ENCODE assay signal across 10 mouse cellular contexts in genomic region chr2:30251417-30252104, GRCm38 (mm10). TPM values are rescaled to one million over a fixed set of nuclear protein-coding genes. Genes with fewer than 3 reads are reported as not detected.
DNase-seq lines count a peak whose midpoint lies in the region; ATAC-seq lines count a peak whose summit lies in the region.
"Had no signal": no experiment of that assay in that cellular context is flagged by ENCODE, and none has a peak within 500 bp of the region (broad histone marks: within the 10 kb centered on the region; RNA-seq: fewer than 3 reads in every experiment).

No protein-coding gene starts in this region.

- H3K4me3 ChIP-seq in hindbrain, embryonic 13.5 days: no peak overlapping the region
- H3K4me3 ChIP-seq in hindbrain, embryonic 12.5 days: no peak overlapping the region
- no peak overlapping the region for H3K4me3 ChIP-seq in intestine, embryonic 15.5 days (replicated peaks)
- H3K4me3 ChIP-seq: neural tube, embryonic 12.5 days had no signal

- H3K27ac ChIP-seq in hindbrain, embryonic 13.5 days: no peak overlapping the region
- H3K27ac ChIP-seq in hindbrain, embryonic 12.5 days: no peak overlapping the region; the same call in 1 of the 2 replicates
- H3K27ac ChIP-seq in intestine, embryonic 15.5 days: peak overlapping the region; percentile 83
- H3K27ac ChIP-seq: neural tube, embryonic 12.5 days had no signal

- H3K27me3 ChIP-seq in hindbrain, embryonic 13.5 days: no peaks in the 10 kb centered on the region
- H3K27me3 ChIP-seq in hindbrain, embryonic 12.5 days: no peaks in the 10 kb centered on the region
- H3K27me3 ChIP-seq in intestine, embryonic 15.5 days (replicated peaks): no peaks in the 10 kb centered on the region
- H3K27me3 ChIP-seq: neural tube, embryonic 12.5 days had no signal

- no peak overlapping the region for H3K4me2 ChIP-seq in hindbrain, embryonic 13.5 days
- no peak overlapping the region for H3K4me2 ChIP-seq in hindbrain, embryonic 12.5 days (replicated peaks)
- H3K4me2 ChIP-seq in intestine, embryonic 15.5 days (replicated peaks): peak overlapping the region; percentile 34; the same call in 1 of the 2 replicates
- H3K4me2 ChIP-seq: neural tube, embryonic 12.5 days had no signal

- no peak for ATAC-seq in hindbrain, embryonic 13.5 days (ENCODE audit: low FRiP score)
- ATAC-seq in hindbrain, embryonic 12.5 days (ENCODE audit: low FRiP score): no peak
- peak; percentile 90 for ATAC-seq in activated CD4-positive, CD25-positive, alpha-beta regulatory T cell, adult 4 months
- ATAC-seq in intestine, embryonic 15.5 days: peak; percentile 95
- peak; percentile 95 for ATAC-seq in megakaryocyte, adult 5-6 weeks (ENCODE audit: poor library complexity, severe bottlenecking)

- 87% methylated on average over 5 of the region's 5 CpGs for WGBS in hindbrain, embryonic 13.5 days
- WGBS in hindbrain, embryonic 12.5 days: 81% methylated on average over 5 of the region's 5 CpGs
- WGBS in intestine, embryonic 15.5 days: 59% methylated on average over 5 of the region's 5 CpGs

- H3K36me3 ChIP-seq in hindbrain, embryonic 13.5 days: peaks cover 83% of the 10 kb centered on the region
- peaks cover 64% of the 10 kb centered on the region for H3K36me3 ChIP-seq in hindbrain, embryonic 12.5 days
- H3K36me3 ChIP-seq in intestine, embryonic 15.5 days: peaks cover 29% of the 10 kb centered on the region

- H3K9me3 ChIP-seq in hindbrain, embryonic 13.5 days: no peaks in the 10 kb centered on the region
- no peaks in the 10 kb centered on the region for H3K9me3 ChIP-seq in hindbrain, embryonic 12.5 days (replicated peaks)
- no peaks in the 10 kb centered on the region for H3K9me3 ChIP-seq in intestine, embryonic 15.5 days
- H3K9me3 ChIP-seq: neural tube, embryonic 12.5 days had no signal

- H3K9ac ChIP-seq in hindbrain, embryonic 13.5 days: peak overlapping the region; percentile 39; the same call in 1 of the 2 replicates
- no peak overlapping the region for H3K9ac ChIP-seq in hindbrain, embryonic 12.5 days
- 0 out of 2 replicates have a peak overlapping the region, but pooled peaks have one; percentile 2 for H3K9ac ChIP-seq in intestine, embryonic 15.5 days
- H3K9ac ChIP-seq: neural tube, embryonic 12.5 days had no signal

- peaks cover 17% of the 10 kb centered on the region for H3K4me1 ChIP-seq in hindbrain, embryonic 13.5 days (replicated peaks)
- H3K4me1 ChIP-seq in hindbrain, embryonic 12.5 days: peaks cover 6% of the 10 kb centered on the region; the same call in 1 of the 2 replicates
- H3K4me1 ChIP-seq in intestine, embryonic 15.5 days (replicated peaks): peaks cover 16% of the 10 kb centered on the region
- H3K4me1 ChIP-seq: neural tube, embryonic 12.5 days had no signal

- peak; percentile 88 for DNase-seq in thymus, postnatal 14 days
- no peak for DNase-seq in adrenal gland, postnatal 10 days
- DNase-seq in left cerebral cortex, adult 18-20 months (ENCODE audit: low spot score in 2 of 2): no peak

RNA-seq across cellular contexts. Expression of gene Gm28035, which starts 11.2 kb away (rescaled TPM):
- 0.10 and 0.36 TPM in 2 replicates for polyA plus RNA-seq in hindbrain, embryonic 13.5 days (2015; fragmentation: Nextera tagmentation; extraction: Ambion mirVana)
- 0.30 and 0.36 TPM in 2 replicates for polyA plus RNA-seq in hindbrain, embryonic 12.5 days (2016; fragmentation: Nextera tagmentation; extraction: Ambion mirVana)
- not detected for polyA plus RNA-seq in activated CD4-positive, CD25-positive, alpha-beta regulatory T cell, adult 4 months (2017; shearing (Covaris generic))
- 0.21 and 0.29 TPM in 2 replicates for polyA plus RNA-seq in intestine, embryonic 15.5 days (2015; fragmentation: Nextera tagmentation; extraction: Ambion mirVana)
- total RNA-seq in megakaryocyte, adult 5-6 weeks (2015): 0.04 TPM in 1 of 2 replicates, not detected in the other
- total RNA-seq in megakaryocyte, adult 5-6 weeks (2017): not detected in 2 replicates
- total RNA-seq in adrenal gland, postnatal 10 days (2021): 1 to 10 TPM; 1.9 to 2.0 TPM
- total RNA-seq in left cerebral cortex, adult 18-20 months (2021): 10 to 100 TPM in 1 of 2 experiments, 1 to 10 TPM in 1; 9.5 to 10.3 TPM

RNA-seq across cellular contexts. Expression of gene Lrrc8a, which starts 14.0 kb away (rescaled TPM):
- polyA plus RNA-seq in hindbrain, embryonic 13.5 days (2015; fragmentation: Nextera tagmentation; extraction: Ambion mirVana): 59.8 TPM in 2 replicates
- 39.3 and 42.2 TPM in 2 replicates for polyA plus RNA-seq in hindbrain, embryonic 12.5 days (2016; fragmentation: Nextera tagmentation; extraction: Ambion mirVana)
- polyA plus RNA-seq in activated CD4-positive, CD25-positive, alpha-beta regulatory T cell, adult 4 months (2017; shearing (Covaris generic)): 10 to 100 TPM; 34.4 to 38.4 TPM
- 37.0 and 37.7 TPM in 2 replicates for polyA plus RNA-seq in intestine, embryonic 15.5 days (2015; fragmentation: Nextera tagmentation; extraction: Ambion mirVana)
- 17.9 and 18.4 TPM in 2 replicates for total RNA-seq in megakaryocyte, adult 5-6 weeks (2015)
- total RNA-seq in megakaryocyte, adult 5-6 weeks (2017): 10.5 and 13.0 TPM in 2 replicates
- total RNA-seq in adrenal gland, postnatal 10 days (2021): 10 to 100 TPM; 43.5 to 53.2 TPM
- total RNA-seq in left cerebral cortex, adult 18-20 months (2021): 10 to 100 TPM; 58.2 to 62.6 TPM

RNA-seq across cellular contexts. Expression of gene Phyhd1, which starts 14.4 kb away (rescaled TPM):
- polyA plus RNA-seq in hindbrain, embryonic 13.5 days (2015; fragmentation: Nextera tagmentation; extraction: Ambion mirVana): 6.5 and 8.3 TPM in 2 replicates
- polyA plus RNA-seq in hindbrain, embryonic 12.5 days (2016; fragmentation: Nextera tagmentation; extraction: Ambion mirVana): 5.0 and 5.6 TPM in 2 replicates
- polyA plus RNA-seq in activated CD4-positive, CD25-positive, alpha-beta regulatory T cell, adult 4 months (2017; shearing (Covaris generic)): 1 to 10 TPM; 3.9 to 4.8 TPM
- 9.8 and 11.5 TPM in 2 replicates for polyA plus RNA-seq in intestine, embryonic 15.5 days (2015; fragmentation: Nextera tagmentation; extraction: Ambion mirVana)
- total RNA-seq in megakaryocyte, adult 5-6 weeks (2015): 3.3 and 3.8 TPM in 2 replicates
- 1.3 and 1.8 TPM in 2 replicates for total RNA-seq in megakaryocyte, adult 5-6 weeks (2017)
- total RNA-seq in adrenal gland, postnatal 10 days (2021): 10 to 100 TPM; 23.7 to 24.1 TPM
- total RNA-seq in left cerebral cortex, adult 18-20 months (2021): 10 to 100 TPM; 17.7 to 19.6 TPM

RNA-seq across cellular contexts. Expression of gene Gm28038, which starts 29.3 kb away (rescaled TPM):
- polyA plus RNA-seq in hindbrain, embryonic 13.5 days (2015; fragmentation: Nextera tagmentation; extraction: Ambion mirVana): not detected in 2 replicates
- not detected in 2 replicates for polyA plus RNA-seq in hindbrain, embryonic 12.5 days (2016; fragmentation: Nextera tagmentation; extraction: Ambion mirVana)
- not detected for polyA plus RNA-seq in activated CD4-positive, CD25-positive, alpha-beta regulatory T cell, adult 4 months (2017; shearing (Covaris generic))
- polyA plus RNA-seq in intestine, embryonic 15.5 days (2015; fragmentation: Nextera tagmentation; extraction: Ambion mirVana): not detected in 2 replicates
- total RNA-seq in megakaryocyte, adult 5-6 weeks (2015): 4.0 TPM in 1 of 2 replicates, not detected in the other
- total RNA-seq in megakaryocyte, adult 5-6 weeks (2017): not detected in 2 replicates
- not detected for total RNA-seq in adrenal gland, postnatal 10 days (2021)
- total RNA-seq in left cerebral cortex, adult 18-20 months (2021): not detected
- polyA plus RNA-seq: brain, embryonic 14.5 days; neural tube, embryonic 12.5 days had no signal

RNA-seq across cellular contexts. Expression of gene Dolk, which starts 34.6 kb away (rescaled TPM):
- 33.7 TPM in 2 replicates for polyA plus RNA-seq in hindbrain, embryonic 13.5 days (2015; fragmentation: Nextera tagmentation; extraction: Ambion mirVana)
- polyA plus RNA-seq in hindbrain, embryonic 12.5 days (2016; fragmentation: Nextera tagmentation; extraction: Ambion mirVana): 25.5 and 26.2 TPM in 2 replicates
- 10 to 100 TPM; 11.6 to 13.6 TPM for polyA plus RNA-seq in activated CD4-positive, CD25-positive, alpha-beta regulatory T cell, adult 4 months (2017; shearing (Covaris generic))
- polyA plus RNA-seq in intestine, embryonic 15.5 days (2015; fragmentation: Nextera tagmentation; extraction: Ambion mirVana): 28.8 and 34.4 TPM in 2 replicates
- 5.5 and 6.6 TPM in 2 replicates for total RNA-seq in megakaryocyte, adult 5-6 weeks (2015)
- 10.1 and 13.0 TPM in 2 replicates for total RNA-seq in megakaryocyte, adult 5-6 weeks (2017)
- total RNA-seq in adrenal gland, postnatal 10 days (2021): 10 to 100 TPM; 43.4 to 46.2 TPM
- 10 to 100 TPM; 19.7 to 22.0 TPM for total RNA-seq in left cerebral cortex, adult 18-20 months (2021)

Comparison
In these comparisons a context has a peak if more than half of its experiments do, and no peak if none do; other contexts are left out.
1. ATAC-seq: peak in activated CD4-positive, CD25-positive, alpha-beta regulatory T cell, adult 4 months (single experiment), intestine, embryonic 15.5 days (single experiment) and megakaryocyte, adult 5-6 weeks (single experiment); none in hindbrain, embryonic 13.5 days (single experiment) and hindbrain, embryonic 12.5 days (single experiment).